Mouse (Mus musculus) right cerebral cortex, postnatal 36 days (tissue): ENCODE data around the gene Hist2h2aa2.
"Not testable (repeated sequence)": the region's sequence is repeated elsewhere in the genome, so short reads cannot be mapped to it uniquely, and the experiment has no call there.

Source experiments
- DNase-seq, 2 experiments: peaks; one replicate each; pipeline ENCODE4 v3.0.0; 2022; ENCODE audit warnings: low spot score in 2 of 2, mixed read lengths in 1 of 2

The Hist2h2aa2 gene

GRCm38 (mm10) chr3:96262216-96262875 lies 22.3 kb upstream of the Hist2h2aa2 start:
- peak; percentile 79 to 89 for DNase-seq

GRCm38 (mm10) chr3:96261623-96262022 lies 21.5 kb upstream of the Hist2h2aa2 start:
- DNase-seq = no peak

GRCm38 (mm10) chr3:96260220-96260619 lies 20.1 kb upstream of the Hist2h2aa2 start:
- DNase-seq = no peak

- no peak for DNase-seq
Measured at GRCm38 (mm10) chr3:96257190-96257589, 17.1 kb upstream of the Hist2h2aa2 start.

- DNase-seq = no peak
Measured at GRCm38 (mm10) chr3:96255926-96256593, 16.0 kb upstream of the Hist2h2aa2 start.

- no peak for DNase-seq
Measured at GRCm38 (mm10) chr3:96254683-96255355, 14.7 kb upstream of the Hist2h2aa2 start.

- no peak for DNase-seq
Measured at GRCm38 (mm10) chr3:96251787-96252186, 11.7 kb upstream of the Hist2h2aa2 start.

- DNase-seq = no peak
Measured at GRCm38 (mm10) chr3:96250890-96251289, 10.8 kb upstream of the Hist2h2aa2 start.

GRCm38 (mm10) chr3:96249034-96249345 lies 8.9 kb upstream of the Hist2h2aa2 start:
- no peak for DNase-seq

- DNase-seq = no peak
Measured at GRCm38 (mm10) chr3:96248141-96249033, 8.3 kb upstream of the Hist2h2aa2 start.

GRCm38 (mm10) chr3:96247356-96248140 lies 7.5 kb upstream of the Hist2h2aa2 start:
- no peak for DNase-seq

GRCm38 (mm10) chr3:96246427-96246856 lies 6.4 kb upstream of the Hist2h2aa2 start, which contains the start of gene Hist2h3c1:
Gene Hist2h3c1, plus strand, starts transcription at chr3:96246685.
- DNase-seq = not testable (repeated sequence)

- not testable (repeated sequence) for DNase-seq
Measured at GRCm38 (mm10) chr3:96246018-96246417, 5.9 kb upstream of the Hist2h2aa2 start.

- peak; percentile 84 to 85 for DNase-seq
Measured at GRCm38 (mm10) chr3:96245003-96245886, 5.2 kb upstream of the Hist2h2aa2 start, which contains the start of gene Hist2h2aa1. Gene Hist2h2aa1, plus strand, starts transcription at chr3:96245497.

GRCm38 (mm10) chr3:96243921-96244572 lies 4.0 kb upstream of the Hist2h2aa2 start:
- DNase-seq = no peak

- DNase-seq = no peak
Measured at GRCm38 (mm10) chr3:96240799-96241197, 722 bp upstream of the Hist2h2aa2 start.

- DNase-seq = not testable (repeated sequence)
Measured at GRCm38 (mm10) chr3:96238954-96239793, 902 bp downstream of the Hist2h2aa2 start, which contains the start of gene Hist2h3c2. Gene Hist2h3c2, minus strand, starts transcription at chr3:96239127.

- DNase-seq = no peak
Measured at GRCm38 (mm10) chr3:96237904-96238511, 2.1 kb downstream of the Hist2h2aa2 start.
